Mouse (Mus musculus) kidney, embryonic 15.5 days (tissue): Measurements from ENCODE around the gene Gm21992. TPM values are rescaled to one million over a fixed set of nuclear protein-coding genes. Genes with fewer than 3 reads are reported as not detected.

Experiments
- ATAC-seq: fragments of 200-750 bp; cut with Nextera tagmentation; replicated peaks from 2 replicates; pipeline ENCODE4 v1.8.0; 2017; ENCODE audit warnings: moderate TSS enrichment; ENCODE audit not compliant: low FRiP score
- H3K27ac ChIP-seq: fragments of 300-500 bp; sonication (generic); 2 replicates; pipeline ENCODE4 v1.5.1; 2015; ENCODE audit warnings: mild to moderate bottlenecking, inconsistent platforms
- H3K27me3 ChIP-seq: fragments of 300-500 bp; sonication (generic); 2 replicates; pipeline ENCODE4 v1.6.1; 2015; ENCODE audit warnings: inconsistent platforms
- H3K36me3 ChIP-seq: fragments of 300-500 bp; sonication (generic); 2 replicates; pipeline ENCODE4 v1.6.1; 2015; ENCODE audit warnings: inconsistent platforms
- H3K4me1 ChIP-seq: fragments of 300-500 bp; sonication (generic); 2 replicates; pipeline ENCODE4 v1.6.1; 2015; ENCODE audit warnings: inconsistent platforms
- H3K4me2 ChIP-seq: fragments of 300-500 bp; sonication (generic); 2 replicates; pipeline ENCODE4 v1.6.1; 2015; ENCODE audit warnings: moderate library complexity, mild to moderate bottlenecking, inconsistent platforms
- H3K4me3 ChIP-seq: fragments of 300-500 bp; sonication (generic); replicated peaks from 2 replicates; pipeline ENCODE4 v1.5.1; 2015; ENCODE audit warnings: mild to moderate bottlenecking, inconsistent platforms
- H3K9ac ChIP-seq: fragments of 300-500 bp; sonication (generic); 2 replicates; pipeline ENCODE4 v1.6.1; 2015; ENCODE audit warnings: mild to moderate bottlenecking, inconsistent platforms
- H3K9me3 ChIP-seq: fragments of 300-500 bp; sonication (generic); replicated peaks from 2 replicates; pipeline ENCODE4 v1.6.1; 2016; ENCODE audit warnings: inconsistent platforms
- WGBS: fragments of 180-500 bp; shearing (Covaris S2); methylation state at CpG from one replicate; pipeline ENCODE4 v1.1.7; 2015; ENCODE audit warnings: mixed read lengths; 5-methylcytosine and 5-hydroxymethylcytosine counted together
- polyA plus RNA-seq: library from polyadenylated mRNA; unstranded; fragments of >200 nt; fragmentation: Nextera tagmentation; extraction: Ambion mirVana; gene quantifications from 2 replicates; pipeline ENCODE4 v1.2.1, GENCODE M21; 2015

Gene Gm21992
- 38.2 and 40.3 TPM in 2 replicates for polyA plus RNA-seq

- peak; percentile 99 for ATAC-seq
- H3K9me3 ChIP-seq = no peaks in the 10 kb centered on the region
- under 1% methylated on average over 83 of the region's 83 CpGs for WGBS
Observed at GRCm38 (mm10) chr19:4811063-4811908, at the start of gene Gm21992, which contains the start of gene Rbm14. Gm21992 (minus strand) TSS chr19:4811612. Rbm14 (minus strand) TSS chr19:4811634.

GRCm38 (mm10) chr19:4859081-4859480 lies 47.7 kb upstream of the Gm21992 start:
- no peaks in the 10 kb centered on the region for H3K27me3 ChIP-seq
- peaks cover 13% of the 10 kb centered on the region for H3K4me1 ChIP-seq
- no peak overlapping the region for H3K9ac ChIP-seq
- H3K27ac ChIP-seq = no peak overlapping the region
- WGBS = 73% methylated on average over 6 of the region's 6 CpGs
- no peak; the same call in 1 of the 2 replicates for ATAC-seq
- H3K36me3 ChIP-seq = peaks cover 9% of the 10 kb centered on the region; the same call in 1 of the 2 replicates
- no peak overlapping the region for H3K4me2 ChIP-seq
- no peak overlapping the region for H3K4me3 ChIP-seq
- H3K9me3 ChIP-seq = no peaks in the 10 kb centered on the region

More at GRCm38 (mm10) chr19:4811063-4811908, at the start of gene Gm21992, which contains the start of gene Rbm14:
- Histone ChIP-seq H3K4me1 (peaks cover 27% of the 10 kb centered on the region), H3K4me3 (peak within 1 kb of the TSS; percentile 67), H3K4me2 (peak within 1 kb of the TSS; percentile 80), H3K27me3 (no peaks in the 10 kb centered on the region), H3K9ac (peak within 1 kb of the TSS; percentile 78), H3K36me3 (0 out of 2 replicates have a peak, but pooled peaks cover 4% of the 10 kb centered on the region), H3K27ac (peak within 1 kb of the TSS; percentile 98)

GRCm38 (mm10) chr19:4855951-4856350 lies 44.5 kb upstream of the Gm21992 start:
- Histone ChIP-seq H3K27me3 (0 out of 2 replicates have a peak, but pooled peaks cover 4% of the 10 kb centered on the region), H3K4me3 (peak overlapping the region; percentile 59; the same call in 1 of the 2 replicates), H3K27ac (no peak overlapping the region), H3K4me2 (peak overlapping the region; percentile 85), H3K9ac (no peak overlapping the region), H3K36me3 (peaks cover 9% of the 10 kb centered on the region; the same call in 1 of the 2 replicates), H3K9me3 (no peaks in the 10 kb centered on the region), H3K4me1 (peaks cover 13% of the 10 kb centered on the region)
- ATAC-seq = no peak
- 84% methylated on average over 4 of the region's 4 CpGs for WGBS

- Histone ChIP-seq H3K4me2 (peak overlapping the region; percentile 85), H3K9ac (peak overlapping the region; percentile 62), H3K27ac (peak overlapping the region; percentile 9), H3K4me1 (peaks cover 13% of the 10 kb centered on the region), H3K9me3 (no peaks in the 10 kb centered on the region), H3K27me3 (0 out of 2 replicates have a peak, but pooled peaks cover 6% of the 10 kb centered on the region), H3K4me3 (peak overlapping the region; percentile 59), H3K36me3 (0 out of 2 replicates have a peak, but pooled peaks cover 4% of the 10 kb centered on the region)
- under 1% methylated on average over 14 of the region's 14 CpGs for WGBS
- peak; percentile 67 for ATAC-seq
Observed at GRCm38 (mm10) chr19:4855470-4855820, 44.0 kb upstream of the Gm21992 start.

DNA sequence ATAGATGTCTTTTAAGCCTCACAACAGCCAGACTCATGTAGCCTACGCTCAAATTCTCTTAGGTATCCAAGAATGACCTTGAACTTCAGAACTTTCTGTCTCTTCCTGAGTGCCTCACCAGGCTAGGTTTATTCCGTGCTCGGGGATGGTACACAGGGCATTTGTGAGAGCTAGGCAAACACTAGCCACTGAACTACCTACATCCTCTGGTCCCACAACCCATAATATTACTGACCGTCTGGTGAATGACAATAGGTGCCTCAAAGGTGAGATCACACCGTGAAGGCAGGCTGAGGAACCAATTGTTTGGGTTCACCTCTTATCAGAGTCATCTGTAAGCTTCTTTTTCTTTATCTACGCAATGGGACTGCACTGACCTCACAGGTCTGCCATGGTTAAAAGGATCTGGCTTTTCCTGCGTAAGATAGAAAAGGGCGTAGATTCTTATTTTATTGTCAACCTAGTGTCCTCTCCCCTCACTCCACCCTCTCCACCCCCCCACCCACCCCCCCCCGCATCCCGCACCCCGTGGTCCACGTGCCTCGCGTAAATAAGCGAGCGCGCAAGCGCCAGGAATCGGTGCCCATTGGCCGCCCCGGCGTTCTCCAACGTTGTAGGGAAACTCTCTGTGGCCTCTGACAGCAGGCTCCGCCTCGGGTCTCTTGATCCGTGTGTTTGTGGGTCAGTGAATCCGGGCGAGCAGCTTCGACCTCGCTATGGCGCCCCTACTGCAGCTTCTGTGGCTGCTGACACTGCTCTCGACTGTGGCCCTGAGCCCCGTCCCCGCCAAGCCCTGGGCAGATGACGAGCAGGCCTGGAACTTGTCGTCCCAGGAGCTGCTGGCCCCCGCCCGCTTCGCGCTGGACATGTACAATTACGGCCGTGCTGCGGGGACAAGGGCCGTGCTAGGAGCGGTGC lies 43.4 kb upstream of the Gm21992 start, which contains the start of gene Ctsf:
Gene Ctsf, plus strand, starts transcription at position 579 of the 918 bp plus-strand sequence.
- peak; percentile 90 for ATAC-seq
- WGBS = 4% methylated on average over 45 of the region's 45 CpGs
- peak within 1 kb of the TSS; percentile 59 for H3K4me3 ChIP-seq
- no peaks in the 10 kb centered on the region for H3K36me3 ChIP-seq
- no peaks in the 10 kb centered on the region for H3K9me3 ChIP-seq
- H3K27me3 ChIP-seq = 0 out of 2 replicates have a peak, but pooled peaks cover 6% of the 10 kb centered on the region
- H3K27ac ChIP-seq = peak within 1 kb of the TSS; percentile 9
- H3K9ac ChIP-seq = peak within 1 kb of the TSS; percentile 62
- peak within 1 kb of the TSS; percentile 85 for H3K4me2 ChIP-seq
- peaks cover 13% of the 10 kb centered on the region for H3K4me1 ChIP-seq

- no peaks in the 10 kb centered on the region for H3K9me3 ChIP-seq
- peaks cover 9% of the 10 kb centered on the region for H3K4me1 ChIP-seq
- WGBS = 48% methylated on average over 5 of the region's 5 CpGs
- no peak overlapping the region for H3K9ac ChIP-seq
- H3K36me3 ChIP-seq = no peaks in the 10 kb centered on the region
- no peak overlapping the region for H3K27ac ChIP-seq
- 0 out of 2 replicates have a peak, but pooled peaks cover 9% of the 10 kb centered on the region for H3K27me3 ChIP-seq
- H3K4me3 ChIP-seq = no peak overlapping the region
- ATAC-seq = no peak
- no peak overlapping the region for H3K4me2 ChIP-seq
Observed at GRCm38 (mm10) chr19:4850281-4850680, 38.9 kb upstream of the Gm21992 start.

DNA sequence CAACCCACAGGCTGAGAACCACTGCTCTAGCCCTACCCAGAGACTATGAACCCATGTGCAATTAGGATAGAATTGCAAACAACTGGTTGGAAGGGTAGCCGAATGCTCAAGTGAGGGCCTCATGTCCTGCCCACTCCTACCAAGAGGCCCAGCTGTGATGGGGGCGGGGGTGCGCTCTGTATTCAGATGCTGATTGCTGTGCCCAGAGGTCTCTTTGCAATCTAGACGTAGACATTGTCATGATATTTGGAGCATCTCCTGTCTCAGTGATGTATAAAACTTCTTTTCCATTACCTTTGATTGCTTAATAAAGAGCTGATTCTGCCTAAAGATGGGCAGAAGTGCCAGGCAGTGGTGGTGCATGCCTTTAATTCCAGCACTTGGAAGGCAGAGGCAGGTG lies 38.4 kb upstream of the Gm21992 start:
- 42% methylated on average over 4 of the region's 4 CpGs for WGBS
- no peaks in the 10 kb centered on the region for H3K9me3 ChIP-seq
- ATAC-seq = no peak
- peaks cover 5% of the 10 kb centered on the region for H3K4me1 ChIP-seq
- H3K9ac ChIP-seq = no peak overlapping the region
- no peak overlapping the region for H3K27ac ChIP-seq
- H3K27me3 ChIP-seq = 0 out of 2 replicates have a peak, but pooled peaks cover 9% of the 10 kb centered on the region
- H3K4me2 ChIP-seq = no peak overlapping the region
- H3K4me3 ChIP-seq = no peak overlapping the region
- no peaks in the 10 kb centered on the region for H3K36me3 ChIP-seq

- WGBS = 36% methylated on average over 7 of the region's 7 CpGs
- no peak overlapping the region for H3K4me3 ChIP-seq
- ATAC-seq = no peak
- H3K27me3 ChIP-seq = peaks cover 8% of the 10 kb centered on the region; the same call in 1 of the 2 replicates
- H3K4me2 ChIP-seq = no peak overlapping the region
- no peaks in the 10 kb centered on the region for H3K9me3 ChIP-seq
- H3K36me3 ChIP-seq = no peaks in the 10 kb centered on the region
- no peak overlapping the region for H3K27ac ChIP-seq
- no peaks in the 10 kb centered on the region for H3K4me1 ChIP-seq
- no peak overlapping the region for H3K9ac ChIP-seq
Observed at GRCm38 (mm10) chr19:4847490-4847889, 36.1 kb upstream of the Gm21992 start.

- no peaks in the 10 kb centered on the region for H3K36me3 ChIP-seq
- no peak for ATAC-seq
- WGBS = 59% methylated on average over 2 of the region's 2 CpGs
- no peak overlapping the region for H3K4me2 ChIP-seq
- H3K4me3 ChIP-seq = no peak overlapping the region
- no peaks in the 10 kb centered on the region for H3K9me3 ChIP-seq
- H3K27me3 ChIP-seq = peaks cover 21% of the 10 kb centered on the region
- H3K9ac ChIP-seq = no peak overlapping the region
- H3K27ac ChIP-seq = no peak overlapping the region
- no peaks in the 10 kb centered on the region for H3K4me1 ChIP-seq
Observed at GRCm38 (mm10) chr19:4845846-4846245, 34.4 kb upstream of the Gm21992 start.

GRCm38 (mm10) chr19:4842611-4843010 lies 31.2 kb upstream of the Gm21992 start:
- no peak for ATAC-seq
- Histone ChIP-seq H3K27me3 (peaks cover 32% of the 10 kb centered on the region), H3K4me3 (no peak overlapping the region), H3K27ac (no peak overlapping the region), H3K9me3 (no peaks in the 10 kb centered on the region), H3K36me3 (no peaks in the 10 kb centered on the region), H3K4me2 (no peak overlapping the region), H3K4me1 (peaks cover 17% of the 10 kb centered on the region), H3K9ac (no peak overlapping the region)
- 67% methylated on average over 2 of the region's 2 CpGs for WGBS

GRCm38 (mm10) chr19:4840848-4841247 lies 29.4 kb upstream of the Gm21992 start:
- 0 out of 2 replicates have a peak, but pooled peaks cover 2% of the 10 kb centered on the region for H3K36me3 ChIP-seq
- 85% methylated on average over 9 of the region's 9 CpGs for WGBS
- no peak for ATAC-seq

More at GRCm38 (mm10) chr19:4840848-4841247, 29.4 kb upstream of the Gm21992 start:
- H3K9me3 ChIP-seq = no peaks in the 10 kb centered on the region
- H3K4me2 ChIP-seq = no peak overlapping the region
- peaks cover 17% of the 10 kb centered on the region for H3K4me1 ChIP-seq
- H3K9ac ChIP-seq = no peak overlapping the region
- H3K4me3 ChIP-seq = no peak overlapping the region
- no peak overlapping the region for H3K27ac ChIP-seq
- H3K27me3 ChIP-seq = peaks cover 29% of the 10 kb centered on the region
